28 mouse cellular contexts compared by ENCODE assay signal in the genomic region with DNA sequence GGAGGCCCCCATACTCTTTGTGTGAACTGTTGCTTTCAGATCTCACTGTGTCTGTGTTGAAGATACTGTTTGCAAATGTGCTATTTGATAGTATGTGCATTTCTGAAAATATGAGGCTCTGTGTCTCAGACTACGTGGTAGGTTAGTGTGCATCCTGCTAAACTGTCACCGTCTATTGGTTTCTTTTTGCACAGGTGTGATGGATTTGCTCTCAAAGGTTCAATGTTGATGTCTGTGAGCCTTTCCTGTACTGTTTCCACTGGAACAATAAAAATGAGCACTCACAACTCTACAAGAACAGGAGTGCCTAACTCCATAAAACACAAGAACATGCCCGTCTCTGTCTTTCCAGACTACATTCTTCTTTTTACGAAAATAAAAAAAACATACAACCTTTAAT.
"Had no signal": no experiment of that assay in that cellular context is flagged by ENCODE, and none has a peak within 500 bp of the region (broad histone marks: within the 10 kb centered on the region; RNA-seq: fewer than 3 reads in every experiment).

No protein-coding gene starts in this region.

- H3K9me3 ChIP-seq: heart, embryonic 13.5 days; heart, embryonic 15.5 days; hindbrain, embryonic 10.5 days; hindbrain, embryonic 12.5 days; intestine, embryonic 15.5 days; kidney, embryonic 15.5 days; limb, embryonic 13.5 days; limb, embryonic 15.5 days; liver, embryonic 12.5 days had no signal

- H3K4me3 ChIP-seq: heart, adult 2 months; heart, embryonic 13.5 days; heart, embryonic 15.5 days; hindbrain, embryonic 10.5 days; hindbrain, embryonic 12.5 days; intestine, embryonic 15.5 days; kidney, embryonic 15.5 days; limb, embryonic 13.5 days; limb, embryonic 15.5 days; liver, embryonic 12.5 days had no signal

- H3K36me3 ChIP-seq: heart, embryonic 13.5 days; heart, embryonic 15.5 days; hindbrain, embryonic 10.5 days; hindbrain, embryonic 12.5 days; intestine, embryonic 15.5 days; kidney, embryonic 15.5 days; limb, embryonic 13.5 days; limb, embryonic 15.5 days; liver, embryonic 12.5 days had no signal

- H3K27ac ChIP-seq: heart, adult 2 months; heart, embryonic 13.5 days; heart, embryonic 15.5 days; hindbrain, embryonic 10.5 days; hindbrain, embryonic 12.5 days; hindbrain, embryonic 14.5 days; intestine, embryonic 15.5 days; kidney, embryonic 15.5 days; kidney, postnatal 0 days; limb, embryonic 13.5 days; limb, embryonic 15.5 days; liver, embryonic 12.5 days; liver, embryonic 14.5 days had no signal

- ATAC-seq: hindbrain, embryonic 16.5 days; intestine, embryonic 15.5 days; liver, embryonic 12.5 days had no signal

- H3K4me1 ChIP-seq: heart, embryonic 13.5 days; heart, embryonic 15.5 days; hindbrain, embryonic 10.5 days; hindbrain, embryonic 12.5 days; intestine, embryonic 15.5 days; kidney, embryonic 15.5 days; limb, embryonic 13.5 days; limb, embryonic 15.5 days; liver, embryonic 12.5 days had no signal

- H3K27me3 ChIP-seq: heart, embryonic 13.5 days; heart, embryonic 15.5 days; hindbrain, embryonic 12.5 days; intestine, embryonic 15.5 days; kidney, embryonic 15.5 days; limb, embryonic 13.5 days; limb, embryonic 15.5 days; liver, embryonic 12.5 days had no signal

- DNase-seq: gastrocnemius, postnatal 14 days; gastrocnemius, postnatal 36 days; heart, adult 11 months; heart, adult 2 months; heart, postnatal 14 days; heart, postnatal 4 days; kidney, adult 11 months; kidney, adult 2 months; kidney, adult 9 months; kidney, postnatal 14 days; kidney, postnatal 36 days; layer of hippocampus, adult 9-11 months; layer of hippocampus, postnatal 36 days; left cerebral cortex, postnatal 4 days had no signal

- H3K9ac ChIP-seq: heart, embryonic 13.5 days; heart, embryonic 15.5 days; hindbrain, embryonic 12.5 days; hindbrain, embryonic 14.5 days; intestine, embryonic 15.5 days; kidney, embryonic 15.5 days; limb, embryonic 13.5 days; limb, embryonic 15.5 days; liver, embryonic 12.5 days; liver, embryonic 14.5 days had no signal

- H3K4me2 ChIP-seq: heart, embryonic 11.5 days; heart, embryonic 13.5 days; heart, embryonic 15.5 days; hindbrain, embryonic 12.5 days; hindbrain, embryonic 14.5 days; intestine, embryonic 15.5 days; kidney, embryonic 15.5 days; limb, embryonic 13.5 days; limb, embryonic 15.5 days; liver, embryonic 12.5 days had no signal
